Mouse (Mus musculus): ENCODE results near the gene Gm38394. TPM values are rescaled to one million over a fixed set of nuclear protein-coding genes. Genes with fewer than 3 reads are reported as not detected.
A peak's percentile ranks its signal among the peaks of the same experiment; 100 is the strongest.

Gm38394 gene
- polyA plus RNA-seq, 1 experiment from 2014 or later: 3.7 TPM

- Histone ChIP-seq H3K4me2 (ENCODE audit: low read length) (no peak overlapping the region), H3K36me3 (ENCODE audit: control insufficient read depth, insufficient read depth) (peaks cover 4% of the 10 kb centered on the region; the same call in 1 of the 2 replicates), H3K27me3 (replicated peaks; ENCODE audit: control insufficient read depth, insufficient read depth, low read length) (no peaks in the 10 kb centered on the region), H3K9me3 (ENCODE audit: control insufficient read depth, low read length) (no peaks in the 10 kb centered on the region), H3K4me3 (replicated peaks; ENCODE audit: low read length) (no peak overlapping the region), H3K9ac (replicated peaks; ENCODE audit: low read depth, low read length) (no peak overlapping the region), H3K4me1 (replicated peaks; ENCODE audit: control insufficient read depth, insufficient read depth, low read length) (peaks cover 7% of the 10 kb centered on the region), H3K27ac (ENCODE audit: low read length) (no peak overlapping the region)
- WGBS: 100% methylated on average over 1 of the region's 1 CpGs
- no peak for ATAC-seq
Measured at GRCm38 (mm10) chr1:133611436-133611835, 49.7 kb downstream of the Gm38394 start.

GRCm38 (mm10) chr1:133610601-133611000 is 50.5 kb downstream of the Gm38394 start:
- no peak overlapping the region for H3K4me2 ChIP-seq (ENCODE audit: low read length)
- H3K9me3 ChIP-seq (ENCODE audit: control insufficient read depth, low read length): no peaks in the 10 kb centered on the region
- H3K27me3 ChIP-seq (replicated peaks; ENCODE audit: control insufficient read depth, insufficient read depth, low read length): no peaks in the 10 kb centered on the region
- no peak overlapping the region; the same call in 1 of the 2 replicates for H3K4me3 ChIP-seq (replicated peaks; ENCODE audit: low read length)
- no peak overlapping the region for H3K27ac ChIP-seq (ENCODE audit: low read length)
- H3K9ac ChIP-seq (replicated peaks; ENCODE audit: low read depth, low read length): no peak overlapping the region
- no peak for ATAC-seq
- H3K36me3 ChIP-seq (ENCODE audit: control insufficient read depth, insufficient read depth): peaks cover 11% of the 10 kb centered on the region; the same call in 1 of the 2 replicates
- H3K4me1 ChIP-seq (replicated peaks; ENCODE audit: control insufficient read depth, insufficient read depth, low read length): peaks cover 7% of the 10 kb centered on the region
- WGBS: 57% methylated on average over 6 of the region's 6 CpGs

GRCm38 (mm10) chr1:133609771-133610502 is 51.2 kb downstream of the Gm38394 start, which contains the start of gene Snrpe:
Snrpe (minus strand) TSS chr1:133610291.
- H3K36me3 ChIP-seq (ENCODE audit: control insufficient read depth, insufficient read depth): peaks cover 12% of the 10 kb centered on the region; the same call in 1 of the 2 replicates
- H3K27me3 ChIP-seq (replicated peaks; ENCODE audit: control insufficient read depth, insufficient read depth, low read length): no peaks in the 10 kb centered on the region
- peak within 1 kb of the TSS; percentile 84 for H3K4me3 ChIP-seq (replicated peaks; ENCODE audit: low read length)
- peak within 1 kb of the TSS; percentile 94 for H3K9ac ChIP-seq (replicated peaks; ENCODE audit: low read depth, low read length)
- ATAC-seq: peak; percentile 99
- H3K9me3 ChIP-seq (ENCODE audit: control insufficient read depth, low read length): no peaks in the 10 kb centered on the region
- under 1% methylated on average over 73 of the region's 73 CpGs for WGBS
- peaks cover 7% of the 10 kb centered on the region for H3K4me1 ChIP-seq (replicated peaks; ENCODE audit: control insufficient read depth, insufficient read depth, low read length)
- peak within 1 kb of the TSS; percentile 81 for H3K4me2 ChIP-seq (ENCODE audit: low read length)
- H3K27ac ChIP-seq (ENCODE audit: low read length): peak within 1 kb of the TSS; percentile 72

GRCm38 (mm10) chr1:133603174-133603573 is 57.9 kb downstream of the Gm38394 start:
- Histone ChIP-seq H3K27me3 (replicated peaks; ENCODE audit: control insufficient read depth, insufficient read depth, low read length) (no peaks in the 10 kb centered on the region), H3K4me3 (replicated peaks; ENCODE audit: low read length) (no peak overlapping the region), H3K27ac (ENCODE audit: low read length) (no peak overlapping the region), H3K9me3 (ENCODE audit: control insufficient read depth, low read length) (no peaks in the 10 kb centered on the region), H3K9ac (replicated peaks; ENCODE audit: low read depth, low read length) (no peak overlapping the region), H3K4me2 (ENCODE audit: low read length) (no peak overlapping the region), H3K4me1 (replicated peaks; ENCODE audit: control insufficient read depth, insufficient read depth, low read length) (peaks cover 2% of the 10 kb centered on the region; the same call in 1 of the 2 replicates), H3K36me3 (ENCODE audit: control insufficient read depth, insufficient read depth) (peaks cover 31% of the 10 kb centered on the region)
- ATAC-seq: no peak
- WGBS: 97% methylated on average over 4 of the region's 4 CpGs

- Histone ChIP-seq H3K4me1 (replicated peaks; ENCODE audit: control insufficient read depth, insufficient read depth, low read length) (peaks cover 6% of the 10 kb centered on the region), H3K4me3 (replicated peaks; ENCODE audit: low read length) (no peak overlapping the region), H3K9ac (replicated peaks; ENCODE audit: low read depth, low read length) (no peak overlapping the region), H3K27me3 (replicated peaks; ENCODE audit: control insufficient read depth, insufficient read depth, low read length) (no peaks in the 10 kb centered on the region), H3K9me3 (ENCODE audit: control insufficient read depth, low read length) (no peaks in the 10 kb centered on the region), H3K27ac (ENCODE audit: low read length) (peak overlapping the region; percentile 45), H3K4me2 (ENCODE audit: low read length) (no peak overlapping the region), H3K36me3 (ENCODE audit: control insufficient read depth, insufficient read depth) (no peaks in the 10 kb centered on the region)
- 3% methylated on average over 4 of the region's 4 CpGs for WGBS
- peak; percentile 85 for ATAC-seq
Measured at GRCm38 (mm10) chr1:133596298-133597007, 64.7 kb downstream of the Gm38394 start.

GRCm38 (mm10) chr1:133585995-133586537 is 75.1 kb downstream of the Gm38394 start:
- Histone ChIP-seq H3K27me3 (replicated peaks; ENCODE audit: control insufficient read depth, insufficient read depth, low read length) (no peaks in the 10 kb centered on the region), H3K4me3 (replicated peaks; ENCODE audit: low read length) (no peak overlapping the region), H3K27ac (ENCODE audit: low read length) (no peak overlapping the region), H3K4me1 (replicated peaks; ENCODE audit: control insufficient read depth, insufficient read depth, low read length) (no peaks in the 10 kb centered on the region), H3K36me3 (ENCODE audit: control insufficient read depth, insufficient read depth) (no peaks in the 10 kb centered on the region), H3K4me2 (ENCODE audit: low read length) (no peak overlapping the region), H3K9ac (replicated peaks; ENCODE audit: low read depth, low read length) (no peak overlapping the region), H3K9me3 (ENCODE audit: control insufficient read depth, low read length) (no peaks in the 10 kb centered on the region)
- ATAC-seq: no peak
- WGBS: 68% methylated on average over 6 of the region's 6 CpGs

- no peak for ATAC-seq
- Histone ChIP-seq H3K9ac (replicated peaks; ENCODE audit: low read depth, low read length) (no peak overlapping the region), H3K4me3 (replicated peaks; ENCODE audit: low read length) (no peak overlapping the region), H3K27me3 (replicated peaks; ENCODE audit: control insufficient read depth, insufficient read depth, low read length) (no peaks in the 10 kb centered on the region), H3K4me1 (replicated peaks; ENCODE audit: control insufficient read depth, insufficient read depth, low read length) (no peaks in the 10 kb centered on the region), H3K4me2 (ENCODE audit: low read length) (no peak overlapping the region), H3K27ac (ENCODE audit: low read length) (no peak overlapping the region), H3K36me3 (ENCODE audit: control insufficient read depth, insufficient read depth) (no peaks in the 10 kb centered on the region), H3K9me3 (ENCODE audit: control insufficient read depth, low read length) (no peaks in the 10 kb centered on the region)
- WGBS: 91% methylated on average over 11 of the region's 11 CpGs
Measured at GRCm38 (mm10) chr1:133571293-133571692, 89.8 kb downstream of the Gm38394 start.
